Mouse (Mus musculus) gastrocnemius, adult 8-10 months (tissue): ENCODE results near the gene Ascl1. TPM values are rescaled to one million over a fixed set of nuclear protein-coding genes. Genes with fewer than 3 reads are reported as not detected.

Experiments
- DNase-seq, 2 experiments: peaks; one replicate each; pipeline ENCODE4 v3.0.0; 2022; ENCODE audit warnings: low spot score in 2 of 2
- total RNA-seq, 4 experiments: library from RNA; stranded (reverse); gene quantifications; 2 replicates each; pipeline ENCODE4 v1.2.4; 2022

Gene Ascl1
- not detected for total RNA-seq

DNA sequence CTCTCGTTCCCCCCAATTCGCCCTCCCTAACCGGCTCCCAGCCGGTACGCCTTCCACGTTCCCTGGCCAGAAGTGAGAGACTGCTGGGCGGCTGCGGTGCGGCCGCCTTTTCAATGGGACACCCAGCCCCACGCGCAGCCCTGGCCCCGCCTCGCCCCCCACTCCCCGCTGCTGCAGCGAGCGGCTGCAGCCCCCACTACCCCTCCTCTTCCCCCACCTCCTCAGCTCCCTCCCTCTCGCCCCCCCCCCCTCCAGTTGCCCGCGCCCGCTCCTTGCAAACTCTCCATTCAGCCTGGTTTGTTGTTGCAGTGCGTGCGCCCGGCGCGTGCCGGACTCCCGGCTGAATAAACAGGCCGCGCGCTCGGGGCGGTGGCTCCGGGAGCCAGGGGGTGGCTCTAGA lies at the start of gene Ascl1:
Gene Ascl1 (minus strand): TSS at position 85 of the 400 bp plus-strand sequence.
- no peak for DNase-seq

DNA sequence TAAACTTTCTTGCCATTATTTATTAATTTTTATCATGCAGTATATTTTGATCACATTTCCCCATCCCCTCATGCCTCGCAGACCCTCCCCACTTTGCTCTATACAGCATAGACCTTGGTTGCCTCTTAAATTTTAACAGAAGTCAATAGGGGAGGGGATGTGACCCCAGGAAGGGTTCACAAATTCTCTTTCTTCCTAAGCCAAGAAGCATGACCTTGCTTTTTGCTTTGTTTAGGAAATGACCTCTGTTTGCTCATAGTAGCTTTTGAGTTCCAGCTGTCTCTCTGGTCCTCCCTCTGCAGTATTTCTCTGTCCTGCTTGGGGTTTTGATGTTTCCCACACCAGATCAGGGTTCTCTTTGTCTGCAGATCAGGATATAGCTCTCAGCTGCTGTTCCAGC lies 40.7 kb upstream of the Ascl1 start:
- DNase-seq, result no peak

- DNase-seq, result no peak
Measured at GRCm38 (mm10) chr10:87521646-87522045, 28.2 kb upstream of the Ascl1 start, which contains the start of gene Pah. Gene Pah, plus strand, starts transcription at chr10:87521795.

DNA sequence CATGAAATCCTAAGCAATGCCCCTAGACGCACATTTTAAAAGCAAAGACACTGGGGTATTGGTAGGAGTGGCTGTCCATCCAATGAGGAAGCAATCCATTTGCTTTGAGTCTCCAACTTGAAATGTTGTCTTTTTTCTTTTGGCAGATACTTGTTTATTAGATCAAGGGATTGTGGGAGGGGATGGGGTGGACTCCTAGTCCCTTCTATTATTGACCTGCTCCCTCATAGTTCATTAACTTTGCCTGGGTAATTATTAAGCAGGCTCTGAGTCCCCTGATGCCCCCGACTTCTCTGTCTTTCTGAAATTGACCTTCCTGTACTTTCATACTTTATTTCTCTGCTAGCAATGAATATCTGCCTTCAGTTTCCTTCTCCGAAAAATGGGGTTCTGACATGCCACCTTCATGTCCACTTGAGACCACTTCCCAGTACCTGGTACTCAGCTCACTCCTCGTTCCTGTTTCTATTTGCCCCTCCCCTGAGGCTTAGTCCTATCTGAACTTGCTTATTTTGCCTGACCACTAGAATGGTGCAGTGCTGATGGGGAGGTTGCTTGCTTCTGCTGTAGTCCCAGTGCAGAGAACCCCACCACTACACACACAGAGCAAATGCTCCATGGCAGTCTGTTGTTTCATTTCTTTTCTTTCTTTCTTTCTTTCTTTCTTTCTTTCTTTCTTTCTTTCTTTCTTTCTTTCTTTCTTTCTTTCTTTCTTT lies 27.1 kb upstream of the Ascl1 start:
- no peak for DNase-seq

DNA sequence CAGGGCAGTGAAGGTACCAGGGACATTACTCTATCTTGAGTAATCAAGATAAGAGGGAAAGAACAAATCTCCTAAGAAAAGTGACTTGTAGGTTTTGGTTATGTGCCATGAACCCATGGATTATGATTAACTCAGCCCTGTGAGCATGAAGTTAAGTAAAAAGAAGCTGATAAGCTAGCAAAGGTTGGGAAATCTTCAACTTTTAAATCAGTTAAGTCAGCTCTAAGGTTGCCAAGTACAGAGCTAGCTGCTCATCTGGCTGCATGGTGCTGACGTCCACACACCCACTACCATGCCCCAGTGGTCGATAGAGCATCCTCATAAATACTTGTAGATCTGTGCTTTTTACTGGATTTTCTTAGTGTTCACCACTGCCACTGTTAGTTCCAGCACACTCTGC lies 25.1 kb upstream of the Ascl1 start:
- DNase-seq, result no peak

GRCm38 (mm10) chr10:87513052-87513451 lies 19.6 kb upstream of the Ascl1 start:
- no peak for DNase-seq

DNA sequence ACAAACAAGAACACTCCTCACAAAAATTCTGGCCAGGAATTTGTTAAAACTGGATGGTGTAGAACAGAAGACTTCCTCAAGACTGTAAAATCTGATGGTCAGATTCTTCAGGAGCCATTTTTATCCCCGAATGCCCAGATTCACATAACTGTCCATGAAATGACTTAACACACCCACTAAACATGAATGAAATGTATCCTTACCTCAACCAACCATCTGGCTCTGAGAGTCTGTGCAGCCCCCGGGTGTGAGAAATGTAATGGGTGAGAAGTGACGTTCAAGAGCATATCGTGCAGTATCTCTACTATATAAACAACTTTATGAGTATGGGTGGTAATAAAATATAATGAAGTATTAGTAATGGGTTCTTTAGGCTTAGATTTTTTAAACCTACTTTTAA lies 15.1 kb upstream of the Ascl1 start:
- no peak for DNase-seq

GRCm38 (mm10) chr10:87503946-87504345 lies 10.5 kb upstream of the Ascl1 start:
- DNase-seq, result no peak

GRCm38 (mm10) chr10:87502283-87502682 lies 8.8 kb upstream of the Ascl1 start:
- no peak for DNase-seq

DNA sequence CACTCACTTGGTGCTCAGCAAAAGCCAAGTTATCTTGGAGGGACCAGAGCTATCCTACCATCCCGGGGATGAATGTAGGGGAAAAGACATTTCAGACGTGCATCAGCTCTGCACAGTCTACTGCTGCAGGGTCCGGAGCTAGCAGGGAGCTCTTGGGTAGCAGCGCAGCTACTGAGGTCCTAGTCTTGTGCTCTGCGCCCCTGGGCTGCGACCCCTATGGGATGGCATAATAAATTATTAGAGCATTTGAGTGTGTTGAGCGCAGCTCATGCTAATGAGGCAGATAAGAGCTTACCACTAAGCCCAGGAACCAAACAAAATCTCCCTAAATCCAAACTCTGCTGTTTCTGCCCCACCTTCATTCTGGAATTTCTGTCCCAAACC lies 8.2 kb upstream of the Ascl1 start:
- DNase-seq, result no peak

DNA sequence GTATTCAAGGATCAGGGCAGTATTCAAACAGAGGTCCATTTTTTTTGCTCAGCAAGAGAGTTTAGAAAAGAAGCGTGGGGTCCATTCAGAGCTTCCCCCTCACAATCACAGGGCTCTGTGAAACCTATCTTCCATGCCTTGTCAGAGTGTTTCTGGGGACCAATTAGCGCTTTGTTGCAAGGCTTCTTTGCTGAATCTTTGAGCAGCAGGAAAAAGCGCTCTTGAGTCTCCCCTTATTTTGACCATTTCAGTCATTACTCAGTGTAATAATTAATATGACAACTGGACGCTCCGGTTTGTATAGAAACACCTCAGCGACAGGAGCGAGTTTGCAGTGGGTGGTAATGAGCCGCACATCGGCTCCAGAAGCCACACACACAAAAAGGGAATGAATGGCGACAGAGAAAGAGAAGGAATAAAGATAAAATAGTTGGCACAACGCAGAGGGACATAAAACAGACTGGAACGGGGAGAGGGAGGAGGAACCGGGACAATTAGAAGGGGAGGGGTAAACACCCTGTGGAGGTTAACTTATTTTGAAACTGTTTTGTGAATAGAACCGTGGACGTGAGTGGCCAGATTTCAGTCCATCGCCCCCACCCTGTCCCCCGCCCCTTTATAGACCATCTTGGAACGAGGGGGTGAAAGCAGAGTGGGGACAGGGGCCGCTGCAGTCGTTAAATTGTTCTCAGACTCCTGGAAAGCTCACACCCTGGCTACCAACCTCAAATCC lies 7.6 kb upstream of the Ascl1 start:
- DNase-seq, result no peak

DNA sequence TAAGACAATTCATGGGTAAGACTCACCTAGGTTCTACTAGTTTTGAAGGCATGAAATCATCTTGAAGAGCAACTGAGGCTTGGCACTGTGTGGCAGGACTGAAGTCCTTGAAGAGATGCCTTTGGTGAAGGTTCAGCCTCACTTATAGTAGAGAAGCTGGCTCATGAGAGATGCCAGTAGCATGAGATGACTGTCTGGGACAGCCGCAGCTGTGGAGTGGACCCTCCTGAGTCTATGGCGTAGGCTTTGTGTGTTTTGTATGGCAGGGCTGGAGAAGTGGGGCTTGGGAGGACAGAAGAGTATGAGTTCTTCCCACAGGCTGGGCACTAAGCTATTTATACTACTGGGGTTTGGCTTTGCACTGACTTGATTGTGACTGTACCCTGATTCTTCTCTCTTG lies 3.6 kb upstream of the Ascl1 start:
- no peak for DNase-seq

GRCm38 (mm10) chr10:87494596-87494995 lies 1.1 kb upstream of the Ascl1 start:
- peak in 1 of 2 experiments; percentile 17 for DNase-seq

GRCm38 (mm10) chr10:87494176-87494575 lies 716 bp upstream of the Ascl1 start:
- no peak for DNase-seq

- no peak for DNase-seq
Measured at GRCm38 (mm10) chr10:87492661-87493551, 554 bp downstream of the Ascl1 start.

DNA sequence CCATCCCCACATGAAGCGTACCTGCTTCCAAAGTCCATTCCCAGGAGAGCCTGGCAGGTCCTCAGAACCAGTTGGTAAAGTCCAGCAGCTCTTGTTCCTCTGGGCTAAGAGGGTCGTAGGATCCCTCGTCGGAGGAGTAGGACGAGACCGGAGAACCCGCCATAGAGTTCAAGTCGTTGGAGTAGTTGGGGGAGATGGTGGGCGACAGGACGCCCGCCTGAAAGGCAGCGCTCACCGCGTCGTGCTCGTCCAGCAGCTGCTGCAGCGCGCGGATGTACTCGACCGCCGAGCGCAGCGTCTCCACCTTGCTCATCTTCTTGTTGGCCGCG lies 1.2 kb downstream of the Ascl1 start:
- no peak for DNase-seq

GRCm38 (mm10) chr10:87491485-87492040 lies 1.9 kb downstream of the Ascl1 start:
- no peak for DNase-seq

DNA sequence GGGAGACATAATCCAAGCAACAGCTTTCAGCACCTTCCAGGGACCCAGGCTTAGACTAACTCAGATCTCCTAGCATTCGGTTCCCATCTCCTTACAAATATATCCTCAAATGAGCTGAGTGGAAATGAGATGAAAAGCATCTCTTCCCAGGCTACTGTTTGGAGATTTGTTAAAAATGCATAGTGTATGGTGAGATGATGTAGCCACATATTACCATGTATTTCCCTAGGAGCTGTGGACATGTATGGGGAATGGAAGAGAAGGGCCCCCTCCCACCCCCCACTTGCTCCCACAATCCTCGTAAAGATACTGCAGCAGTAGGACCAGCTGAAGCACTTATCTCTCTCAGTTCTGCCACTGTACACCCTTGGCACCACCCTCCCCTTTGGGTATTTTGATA lies 3.1 kb downstream of the Ascl1 start:
- no peak for DNase-seq

DNA sequence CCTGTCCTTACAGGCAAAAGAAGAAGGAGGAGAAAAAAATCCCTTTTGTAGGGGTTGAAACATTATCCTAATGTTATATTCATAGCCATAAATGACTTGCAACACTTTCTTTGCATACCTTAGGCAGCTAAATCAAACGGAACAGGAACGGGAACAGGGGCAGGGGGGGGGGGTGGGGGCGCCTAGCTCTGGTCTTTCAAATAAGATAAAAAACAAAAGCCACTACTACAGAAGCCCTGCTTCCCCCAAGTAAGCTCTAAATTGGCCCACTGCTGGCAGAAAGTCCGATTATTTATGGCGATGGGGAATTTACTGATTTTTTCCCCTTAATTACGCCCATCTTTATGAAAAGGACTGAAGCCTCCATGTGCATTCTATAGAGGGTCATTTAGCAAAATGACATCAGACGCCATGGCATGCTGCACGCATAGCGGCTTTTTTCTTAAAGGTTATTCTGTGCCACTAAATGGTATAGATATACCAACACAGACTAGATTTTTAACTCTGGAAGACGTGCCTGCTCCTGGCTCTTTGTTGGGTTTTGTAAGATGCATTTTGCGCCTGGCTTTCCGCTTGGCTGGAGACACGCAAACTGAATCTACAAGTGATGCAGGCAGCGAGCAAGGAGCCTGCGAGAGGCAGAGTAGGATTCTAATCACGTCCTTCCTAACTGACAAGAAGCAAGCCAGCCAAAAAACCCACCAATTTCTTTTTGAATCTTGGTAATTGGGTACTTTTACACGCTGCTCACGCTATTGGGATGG lies 4.0 kb downstream of the Ascl1 start:
- DNase-seq, result no peak

DNA sequence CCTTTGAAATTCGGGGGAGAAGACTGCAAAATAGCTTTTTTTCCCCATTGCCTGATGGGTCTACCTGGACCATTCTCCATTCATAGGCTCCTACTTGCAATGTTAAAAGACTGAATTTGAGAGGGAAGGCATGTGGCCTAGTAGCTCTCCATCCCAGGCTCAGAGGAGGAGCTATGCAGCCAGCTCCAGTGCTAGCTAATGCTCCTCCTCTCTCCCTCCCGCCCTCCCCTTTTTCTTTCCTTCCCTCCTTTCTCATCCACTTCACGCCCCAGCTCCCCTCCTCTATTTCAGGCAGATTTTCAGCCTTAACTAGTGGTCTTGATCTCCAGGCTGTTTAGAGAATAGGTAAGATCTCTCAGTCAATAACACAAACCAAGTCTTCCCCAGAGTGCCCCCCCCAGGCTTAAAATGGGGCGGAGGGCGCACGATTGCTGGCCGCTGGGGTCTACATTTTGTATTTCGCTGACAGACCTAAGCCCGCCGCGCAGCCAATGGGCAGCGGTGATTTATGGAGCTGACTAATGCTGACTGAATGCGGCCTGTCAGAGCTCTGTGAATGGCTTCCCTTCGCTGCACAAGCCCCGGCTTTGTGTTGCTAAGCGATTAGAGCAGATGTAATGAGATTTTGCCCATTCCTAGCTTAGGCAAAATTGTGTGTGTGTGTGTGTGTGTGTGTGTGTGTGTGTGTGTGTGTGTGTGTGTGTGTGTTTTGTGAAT lies 4.9 kb downstream of the Ascl1 start:
- DNase-seq, result no peak
